8 mouse cellular contexts compared by ENCODE assay signal in the genomic region with DNA sequence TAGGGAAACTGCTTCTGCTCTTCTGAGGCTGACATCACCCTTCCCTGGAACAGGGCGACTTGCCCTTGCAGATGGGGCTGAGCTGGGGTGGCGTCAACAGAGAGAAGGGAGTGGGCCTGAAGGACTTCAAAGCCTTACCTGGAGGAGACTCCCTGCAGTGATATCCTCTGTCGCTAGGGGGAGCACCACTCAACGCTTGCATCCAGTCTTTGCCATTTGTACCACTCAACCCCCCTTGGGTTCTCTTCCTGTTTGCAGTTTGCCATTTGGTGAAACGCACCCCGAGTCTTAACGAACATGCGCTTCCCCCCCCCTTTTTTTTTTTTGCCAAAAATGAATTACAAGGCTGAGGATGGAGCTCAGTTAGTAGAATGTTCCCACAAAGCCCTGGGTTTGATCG. TPM values are rescaled to one million over a fixed set of nuclear protein-coding genes. Genes with fewer than 3 reads are reported as not detected.
DNase-seq lines count a peak whose midpoint lies in the region; ATAC-seq and TF ChIP-seq lines count a peak whose summit lies in the region.

No protein-coding gene starts in this region.

- no peak overlapping the region for H3K4me3 ChIP-seq in liver, embryonic 14.5 days (ENCODE audit: insufficient read depth in 1 of 2, low read depth in 2 of 2, low read length in 2 of 2)

- H3K9ac ChIP-seq in liver, embryonic 14.5 days (replicated peaks): no peak overlapping the region

- H3K36me3 ChIP-seq in liver, embryonic 14.5 days (replicated peaks; ENCODE audit: control insufficient read depth, insufficient read depth, low read depth): no peaks in the 10 kb centered on the region; the same call in 1 of the 2 replicates

- WGBS in liver, embryonic 14.5 days (ENCODE audit: insufficient replicate concordance): 15% methylated on average over 9 of the region's 9 CpGs

- H3K4me1 ChIP-seq in liver, embryonic 14.5 days (replicated peaks; ENCODE audit: control insufficient read depth in 2 of 2, insufficient read depth in 2 of 2, low read length in 1 of 2): no peaks in the 10 kb centered on the region

- H3K4me2 ChIP-seq in liver, embryonic 14.5 days (ENCODE audit: low read depth): no peak overlapping the region

- H3K27ac ChIP-seq in liver, embryonic 14.5 days: no peak overlapping the region

- TF ChIP-seq EP300 in liver, embryonic 14.5 days (IDR thresholded peaks at IDR 0.05; ENCODE audit: low read depth): no peak

- intact Hi-C loops in gastrocnemius, postnatal 14 days (cut with DNase I; ENCODE audit: low total_unique reads): loop anchor here (2.0 kb wide), 1 partner anchor 367 kb away; no protein-coding TSS in a partner anchor

- ATAC-seq in liver, embryonic 14.5 days (ENCODE audit: insufficient read depth): no peak

- H3K9me3 ChIP-seq in liver, embryonic 14.5 days (ENCODE audit: control insufficient read depth, low read length): no peaks in the 10 kb centered on the region

- H3K27me3 ChIP-seq in liver, embryonic 14.5 days (ENCODE audit: control insufficient read depth, insufficient read depth, low read length): no peaks in the 10 kb centered on the region

- peak; percentile 93 for TF ChIP-seq CTCF in liver, embryonic 14.5 days (IDR thresholded peaks at IDR 0.05; ENCODE audit: low read depth)

- DNase-seq in 416B (ENCODE audit: low read depth) (peak; percentile 71), MN1 (ENCODE audit: low spot score) (peak; percentile 77)
- DNase-seq in cerebellum, adult 8-10 months: peak; percentile 55
- peak; percentile 27 for DNase-seq in gastrocnemius, postnatal 14 days
- peak; percentile 74 for DNase-seq in kidney, postnatal 14 days
- DNase-seq in liver, embryonic 14.5 days (ENCODE audit: low read depth in 3 of 3, low spot score in 3 of 3): peak in 1 of 3 experiments; percentile 38
- peak; percentile 30 for DNase-seq in retina, adult 2 months (ENCODE audit: low read depth, low spot score)
- DNase-seq in thymus, postnatal 25 days: peak; percentile 83

RNA-seq across cellular contexts. Expression of a gene that starts 11.9 kb away (rescaled TPM):
- under 1 TPM in 1 of 2 experiments, not detected in 1; 0.13 TPM for total RNA-seq in gastrocnemius, postnatal 14 days (2021)
- polyA plus RNA-seq in liver, embryonic 14.5 days (2012; rRNA removed): 4.3 and 5.2 TPM in 2 replicates
- polyA plus RNA-seq in liver, embryonic 14.5 days (2014; fragmentation: Nextera tagmentation; extraction: Ambion mirVana): 3.2 and 4.3 TPM in 2 replicates

RNA-seq across cellular contexts. Expression of a gene that starts 25.3 kb away (rescaled TPM):
- under 1 TPM; 0.04 to 0.09 TPM for total RNA-seq in gastrocnemius, postnatal 14 days (2021)
- polyA plus RNA-seq in liver, embryonic 14.5 days (2012; rRNA removed): not detected in 2 replicates
- polyA plus RNA-seq in liver, embryonic 14.5 days (2014; fragmentation: Nextera tagmentation; extraction: Ambion mirVana): not detected in 2 replicates

RNA-seq across cellular contexts. Expression of a gene that starts 50.4 kb away (rescaled TPM):
- 1 to 10 TPM; 4.1 to 4.6 TPM for total RNA-seq in gastrocnemius, postnatal 14 days (2021)
- polyA plus RNA-seq in liver, embryonic 14.5 days (2012; rRNA removed): 1.4 and 1.6 TPM in 2 replicates
- polyA plus RNA-seq in liver, embryonic 14.5 days (2014; fragmentation: Nextera tagmentation; extraction: Ambion mirVana): 0.62 and 0.77 TPM in 2 replicates
